Mouse (Mus musculus) adrenal gland, postnatal 36 days (tissue): Measurements from ENCODE around the gene Cc2d2a. TPM values are rescaled to one million over a fixed set of nuclear protein-coding genes. Genes with fewer than 3 reads are reported as not detected.

ENCODE experiments used
- DNase-seq, 2 experiments: peaks; one replicate each; pipeline ENCODE4 v3.0.0; 2021; ENCODE audit warnings: mixed read lengths in 1 of 2
- long read RNA-seq, 2 experiments: library from polyadenylated mRNA; stranded (forward); transcript quantifications; one replicate each; pipeline ENCODE4 v2.0.0; 2021; ENCODE audit warnings: borderline sequencing depth in 2 of 2
- total RNA-seq, 2 experiments: library from RNA; stranded (reverse); gene quantifications; 2 replicates each; pipeline ENCODE4 v1.2.3; 2021

Cc2d2a gene
- 10 to 100 TPM; 13.8 to 18.8 TPM for total RNA-seq
- long read RNA-seq, experiment 1: 0 reads
- long read RNA-seq, experiment 2, partial matches to known transcripts: 0 of 2 reads
- long read RNA-seq, experiment 2, other reads (novel, unspliced or antisense): 2 of 2 reads

DNA sequence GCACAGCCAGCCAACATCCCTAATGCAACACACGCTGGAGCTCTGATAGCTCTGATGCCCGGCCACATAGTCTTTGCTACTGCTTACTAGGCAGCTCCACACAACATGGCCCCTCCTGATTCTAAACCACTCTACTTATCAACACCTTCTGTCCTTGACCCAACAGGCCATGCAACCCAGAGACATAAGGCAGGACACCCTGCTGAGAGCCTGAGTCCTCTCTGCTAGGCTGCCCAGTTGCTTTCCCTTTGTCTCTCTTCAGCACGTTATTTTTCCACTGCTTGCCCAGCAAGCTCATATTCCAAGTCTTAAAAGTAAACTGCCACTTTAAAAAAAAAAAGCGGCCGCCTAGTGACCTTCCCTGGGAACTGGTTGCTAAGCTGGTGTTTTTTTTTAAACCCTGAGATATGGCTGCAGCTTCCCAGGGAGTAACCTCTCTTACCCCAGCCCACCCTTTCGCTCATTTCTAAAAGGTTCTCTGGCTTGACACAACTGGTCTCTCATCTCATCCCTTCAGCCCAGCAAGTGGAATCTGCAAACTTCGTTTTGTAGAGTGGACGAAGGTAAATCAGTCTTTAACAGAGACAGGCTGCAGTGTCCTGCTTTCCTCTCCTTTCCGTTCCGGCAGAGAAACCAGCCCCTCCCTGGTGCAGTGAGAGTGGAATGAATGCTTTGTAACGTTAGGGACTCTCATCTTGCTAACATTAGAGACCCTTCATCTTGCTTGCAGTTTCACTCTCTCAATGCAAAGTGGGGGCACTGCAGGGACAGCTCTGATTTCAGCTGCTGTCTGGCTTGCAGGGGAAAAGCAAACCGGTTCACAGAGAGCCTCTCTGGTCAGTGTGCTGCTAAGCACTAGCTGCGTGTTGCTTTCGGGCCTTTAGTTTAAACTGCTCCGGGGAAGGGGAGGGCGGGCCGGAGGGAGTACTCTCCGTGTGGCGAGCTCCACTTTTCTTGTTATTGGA, at the start of gene Cc2d2a:
Gene Cc2d2a (plus strand): TSS at position 350 of the 965 bp plus-strand sequence.
- peak; percentile 46 to 56 for DNase-seq

GRCm38 (mm10) chr5:43621575-43622299, 40.4 kb upstream of the Cc2d2a start:
- DNase-seq: no peak

GRCm38 (mm10) chr5:43625407-43625806, 36.7 kb upstream of the Cc2d2a start:
- DNase-seq: no peak

DNA sequence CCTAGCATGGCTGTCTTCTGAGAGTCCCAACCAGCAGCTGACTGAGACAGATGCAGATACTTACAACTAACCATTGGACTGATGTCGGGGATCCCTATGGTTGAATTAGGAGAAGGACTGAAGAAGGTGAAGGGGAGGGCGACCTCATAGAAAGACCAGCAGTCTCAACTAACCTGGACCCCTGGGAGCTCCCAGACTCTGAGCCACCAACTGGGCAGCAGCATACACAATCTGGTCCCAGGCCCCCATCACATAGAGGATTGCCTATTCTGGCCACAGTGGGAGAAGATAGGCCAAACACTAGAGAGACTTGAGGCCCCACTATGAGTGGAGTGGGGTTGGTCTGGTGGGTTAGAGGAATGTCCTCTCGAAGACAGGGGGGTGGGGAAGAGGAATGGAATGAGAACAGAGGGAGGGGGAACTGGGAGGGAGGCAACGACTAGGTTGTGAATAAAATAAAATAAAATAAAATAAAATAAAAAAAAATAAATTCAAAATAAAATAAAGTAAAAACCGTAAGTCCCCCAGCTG, 28.0 kb upstream of the Cc2d2a start:
- no peak for DNase-seq

GRCm38 (mm10) chr5:43634602-43635081, 27.5 kb upstream of the Cc2d2a start:
- DNase-seq: no peak

- no peak for DNase-seq
These were observed 17.1 kb upstream of the Cc2d2a start for GRCm38 (mm10) chr5:43645020-43645419.

DNA sequence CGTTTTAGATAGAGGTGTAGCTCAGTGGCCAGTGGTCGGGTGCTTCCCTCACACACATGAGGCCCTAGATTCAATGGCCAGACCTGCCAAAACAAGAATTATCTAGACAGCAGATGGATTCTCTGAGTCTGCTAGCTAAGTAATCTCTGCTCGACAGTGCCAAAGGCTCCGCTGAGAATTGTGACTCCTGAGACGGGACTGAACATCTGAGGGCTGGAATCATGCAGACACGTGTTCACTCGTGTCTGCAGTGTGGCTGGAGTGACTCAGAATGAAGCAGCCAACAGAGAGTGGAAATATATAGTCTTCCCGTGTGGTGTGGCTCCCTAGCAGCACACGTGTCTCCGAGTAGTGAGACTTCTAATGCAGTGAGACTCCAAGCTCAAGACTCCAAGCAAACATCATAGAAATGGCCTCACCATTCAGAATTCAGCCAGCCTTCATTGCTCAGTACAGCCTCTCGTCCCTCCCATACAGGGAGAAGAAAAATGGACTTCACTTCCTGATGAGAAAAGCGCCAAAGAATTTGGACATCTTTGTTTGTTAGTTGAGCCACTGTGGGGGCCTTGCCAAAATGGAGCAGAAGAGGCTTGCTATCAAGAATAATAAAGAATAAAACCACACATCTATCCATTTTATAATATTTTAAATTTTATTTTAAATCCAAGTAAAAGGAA, 14.9 kb upstream of the Cc2d2a start:
- DNase-seq: no peak

DNA sequence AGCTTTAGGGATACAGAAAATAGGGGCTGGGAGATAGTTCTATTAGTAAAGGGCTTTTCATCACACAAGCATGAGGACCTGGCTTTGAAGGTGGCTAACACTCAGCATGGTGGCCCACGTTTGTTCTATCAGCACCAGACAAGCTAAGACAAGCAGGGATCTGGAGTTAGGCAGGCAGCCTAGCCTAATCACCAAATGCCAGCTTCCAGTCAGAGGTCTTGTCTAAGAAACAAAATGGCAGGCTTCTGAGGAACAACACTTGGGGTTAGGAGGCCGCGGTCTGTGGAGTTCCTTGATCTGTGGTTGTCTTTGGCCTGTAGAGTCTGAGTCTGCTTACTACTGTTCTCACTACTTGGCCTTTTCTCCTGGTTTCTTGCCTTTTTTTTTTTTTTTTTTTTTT, 648 bp upstream of the Cc2d2a start:
- DNase-seq: no peak

- DNase-seq: peak in 1 of 2 experiments; percentile 7
These were observed 1.4 kb downstream of the Cc2d2a start for GRCm38 (mm10) chr5:43663531-43663930.

- DNase-seq: peak in 1 of 2 experiments; percentile 14
These were observed 3.0 kb downstream of the Cc2d2a start for GRCm38 (mm10) chr5:43665144-43665543.

DNA sequence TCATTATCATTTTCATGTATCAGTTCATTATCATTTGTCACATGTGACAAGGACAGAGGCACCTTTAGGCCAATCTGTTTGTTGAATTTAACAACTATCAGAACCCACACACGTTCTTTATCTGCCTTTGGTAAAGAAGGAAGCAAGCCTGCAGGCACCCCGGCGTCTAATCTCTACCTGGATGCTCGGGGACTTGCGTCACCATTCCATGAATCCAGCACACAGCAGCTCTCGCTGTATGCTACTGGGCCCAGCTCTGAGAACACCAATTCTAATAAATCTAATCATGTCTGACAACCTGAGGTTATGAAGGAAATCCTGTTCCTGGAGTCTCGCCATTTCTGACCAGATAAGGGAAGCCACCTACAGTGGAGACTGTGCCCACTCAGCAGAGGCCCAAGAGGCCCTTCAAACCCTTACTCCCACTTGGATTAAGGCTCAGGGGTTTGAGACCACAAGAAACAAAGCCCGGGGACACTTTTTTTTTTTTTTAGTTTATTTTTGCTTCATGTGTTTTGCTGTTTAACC, 7.0 kb downstream of the Cc2d2a start:
- DNase-seq: peak in 1 of 2 experiments; percentile 34

DNA sequence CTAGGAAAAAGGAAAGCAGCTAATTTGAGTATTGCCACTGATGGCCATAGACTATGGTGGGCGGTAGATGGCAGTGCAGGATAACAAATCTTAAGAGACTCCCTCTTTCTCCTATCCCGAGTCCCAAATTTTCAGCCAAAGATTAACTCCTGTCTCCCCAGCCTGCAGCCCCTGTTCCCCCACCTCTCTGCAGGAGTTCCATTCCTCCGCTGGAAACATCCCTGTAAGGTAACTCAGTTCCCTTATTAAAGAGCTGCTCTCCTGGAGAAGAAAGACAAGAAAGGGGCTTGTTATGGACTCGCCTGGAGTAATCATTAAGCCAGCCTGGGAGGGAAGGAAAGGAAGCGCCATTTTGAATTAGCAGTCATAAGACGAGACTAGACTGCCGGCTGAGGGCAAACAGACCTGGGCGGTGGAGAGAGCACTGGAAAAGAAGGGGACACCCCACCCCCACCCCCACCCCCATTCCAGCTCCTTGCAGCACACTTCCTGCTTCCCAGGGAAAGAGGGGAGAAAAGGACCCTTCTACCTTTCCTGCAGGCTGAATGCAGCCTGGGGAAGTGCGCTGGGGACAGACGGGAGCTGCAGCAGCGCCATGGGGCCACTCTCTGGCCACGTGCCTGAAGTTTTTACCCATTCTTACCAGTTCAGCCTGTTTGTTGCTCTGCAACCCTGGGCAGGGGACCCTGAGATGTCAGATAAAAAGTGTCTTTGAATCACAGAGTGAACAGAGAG, 10.2 kb downstream of the Cc2d2a start:
- peak; percentile 78 to 84 for DNase-seq

- DNase-seq: no peak
These were observed 10.9 kb downstream of the Cc2d2a start for GRCm38 (mm10) chr5:43673083-43673482.

GRCm38 (mm10) chr5:43685466-43685865, 23.3 kb downstream of the Cc2d2a start:
- no peak for DNase-seq

GRCm38 (mm10) chr5:43692489-43692888, 30.3 kb downstream of the Cc2d2a start:
- no peak for DNase-seq

- DNase-seq: no peak
These were observed 35.0 kb downstream of the Cc2d2a start for GRCm38 (mm10) chr5:43697133-43697532.

GRCm38 (mm10) chr5:43699240-43699639, 37.1 kb downstream of the Cc2d2a start:
- DNase-seq: no peak

- no peak for DNase-seq
These were observed 59.6 kb downstream of the Cc2d2a start for GRCm38 (mm10) chr5:43721538-43722451.

DNA sequence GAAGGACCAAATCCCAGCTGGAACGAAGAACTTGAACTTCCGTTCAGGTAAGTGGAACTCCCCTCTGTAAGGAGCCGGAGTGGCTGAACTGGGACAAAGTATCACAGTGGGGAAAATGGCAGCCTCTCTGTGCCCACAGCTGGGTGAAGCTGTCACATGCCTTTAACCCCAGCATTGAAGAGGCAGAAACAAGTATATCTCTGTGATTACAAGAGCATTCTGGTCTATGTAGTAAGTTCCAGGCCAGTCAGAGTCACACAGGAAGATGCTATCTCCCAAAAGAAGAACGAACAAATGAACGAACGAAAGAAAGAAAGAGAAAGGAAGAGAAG, 60.3 kb downstream of the Cc2d2a start:
- no peak for DNase-seq

- no peak for DNase-seq
These were observed 61.7 kb downstream of the Cc2d2a start for GRCm38 (mm10) chr5:43723830-43724229.
